Mouse (Mus musculus): ENCODE measurements at regions not wholly inside any gene's neighbourhood (a gene's known extent, or its start where the extent isn't known, plus 50 kb on each side); places are given as distances from the start of the nearest gene placed in this dataset.

GRCm38 (mm10) chr6:88964071-88964470, 62.0 kb downstream of the Tpra1 start:
- no peaks in the 10 kb centered on the region for H3K4me1 ChIP-seq (ENCODE audit: control insufficient read depth, insufficient read depth, low read length)
- DNase-seq: no peak
- TF ChIP-seq POLR2A (IDR thresholded peaks at IDR 0.05; ENCODE audit: borderline replicate concordance, extremely low read depth, low read depth, low read length) (no peak), CTCF (IDR thresholded peaks at IDR 0.05; ENCODE audit: insufficient read depth, low read length) (no peak)
- 66% methylated on average over 7 of the region's 7 CpGs for WGBS
- no peak overlapping the region for H3K4me3 ChIP-seq (replicated peaks; ENCODE audit: extremely low read depth, low read depth, low read length)

- no peak for DNase-seq
- no peak overlapping the region for H3K4me3 ChIP-seq (replicated peaks; ENCODE audit: extremely low read depth, low read depth, low read length)
- WGBS: 85% methylated on average over 6 of the region's 6 CpGs
- TF ChIP-seq CTCF (IDR thresholded peaks at IDR 0.05; ENCODE audit: insufficient read depth, low read length): no peak
- no peak for TF ChIP-seq POLR2A (IDR thresholded peaks at IDR 0.05; ENCODE audit: borderline replicate concordance, extremely low read depth, low read depth, low read length)
- H3K4me1 ChIP-seq (ENCODE audit: control insufficient read depth, insufficient read depth, low read length): no peaks in the 10 kb centered on the region
These were observed 62.9 kb downstream of the Tpra1 start for GRCm38 (mm10) chr6:88964911-88965310.

DNA sequence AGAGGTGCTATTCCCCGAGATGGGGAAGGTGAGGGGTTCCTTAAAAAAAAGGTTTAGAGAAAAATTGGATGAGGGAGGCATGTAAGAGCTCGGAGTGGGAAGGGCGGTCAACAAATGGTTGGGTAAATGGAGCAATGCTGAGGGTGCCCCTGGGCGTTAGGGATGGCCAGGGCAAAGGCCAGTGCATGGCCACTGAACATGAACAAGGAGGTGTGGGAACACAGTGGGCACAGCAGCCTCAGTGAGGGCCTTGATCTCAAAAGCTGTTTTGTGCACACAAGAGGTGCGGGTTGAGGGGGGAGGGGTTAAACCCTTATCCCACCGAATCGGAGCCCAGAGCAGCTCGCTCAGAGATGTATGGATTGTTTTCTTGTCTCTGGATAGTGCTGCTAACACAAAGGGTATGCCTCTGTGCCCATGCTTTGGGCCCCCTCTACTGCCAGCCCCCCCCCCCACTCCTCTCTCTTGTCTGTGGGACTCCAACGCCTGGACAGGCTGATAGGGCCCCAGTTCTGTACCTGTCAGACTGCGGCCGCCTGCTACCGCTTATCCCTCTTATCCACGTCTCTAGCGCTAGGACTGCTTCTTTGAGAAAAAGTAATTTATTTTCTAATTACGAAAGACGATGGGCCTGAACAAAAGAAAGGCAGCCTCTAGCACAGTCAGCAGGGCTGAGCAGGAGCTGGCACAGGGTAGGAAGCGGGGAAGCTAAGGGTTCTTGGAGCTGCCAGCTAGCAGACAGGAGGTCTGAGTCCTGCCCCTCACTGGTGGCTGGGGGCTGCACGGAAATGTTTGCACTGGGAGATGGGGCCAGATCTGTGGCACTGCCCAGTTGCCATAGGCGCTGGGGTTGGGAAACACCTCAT, 63.5 kb downstream of the Tpra1 start:
- 67% methylated on average over 19 of the region's 19 CpGs for WGBS
- H3K4me3 ChIP-seq (replicated peaks; ENCODE audit: extremely low read depth, low read depth, low read length): no peak overlapping the region
- TF ChIP-seq POLR2A (IDR thresholded peaks at IDR 0.05; ENCODE audit: borderline replicate concordance, extremely low read depth, low read depth, low read length): no peak
- no peak for TF ChIP-seq CTCF (IDR thresholded peaks at IDR 0.05; ENCODE audit: insufficient read depth, low read length)
- no peaks in the 10 kb centered on the region for H3K4me1 ChIP-seq (ENCODE audit: control insufficient read depth, insufficient read depth, low read length)
- no peak for DNase-seq

DNA sequence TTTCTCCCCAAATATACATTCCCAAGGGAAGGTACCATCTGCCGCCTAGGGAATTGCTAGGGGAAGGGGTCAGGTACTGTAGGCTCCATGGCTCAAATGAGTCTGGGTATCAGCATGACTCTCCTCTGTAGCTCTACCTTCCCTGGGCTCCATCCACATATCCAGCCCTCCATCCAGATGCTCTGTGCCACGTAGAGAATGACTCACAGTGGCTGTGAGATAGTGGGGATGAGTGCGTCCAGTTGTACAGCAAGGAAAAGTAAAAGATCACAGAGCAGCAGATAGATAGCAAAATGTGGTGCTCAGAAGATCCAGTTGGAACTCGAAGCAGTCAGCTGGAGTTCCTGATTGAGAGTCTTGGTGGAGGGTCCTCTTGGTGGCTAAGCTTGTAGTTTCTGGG, 64.5 kb downstream of the Tpra1 start:
- Histone ChIP-seq H3K4me1 (ENCODE audit: control insufficient read depth, insufficient read depth, low read length) (no peaks in the 10 kb centered on the region), H3K4me3 (replicated peaks; ENCODE audit: extremely low read depth, low read depth, low read length) (no peak overlapping the region)
- 71% methylated on average over 4 of the region's 4 CpGs for WGBS
- no peak for DNase-seq
- TF ChIP-seq CTCF (IDR thresholded peaks at IDR 0.05; ENCODE audit: insufficient read depth, low read length): no peak
- TF ChIP-seq POLR2A (IDR thresholded peaks at IDR 0.05; ENCODE audit: borderline replicate concordance, extremely low read depth, low read depth, low read length): no peak

DNA sequence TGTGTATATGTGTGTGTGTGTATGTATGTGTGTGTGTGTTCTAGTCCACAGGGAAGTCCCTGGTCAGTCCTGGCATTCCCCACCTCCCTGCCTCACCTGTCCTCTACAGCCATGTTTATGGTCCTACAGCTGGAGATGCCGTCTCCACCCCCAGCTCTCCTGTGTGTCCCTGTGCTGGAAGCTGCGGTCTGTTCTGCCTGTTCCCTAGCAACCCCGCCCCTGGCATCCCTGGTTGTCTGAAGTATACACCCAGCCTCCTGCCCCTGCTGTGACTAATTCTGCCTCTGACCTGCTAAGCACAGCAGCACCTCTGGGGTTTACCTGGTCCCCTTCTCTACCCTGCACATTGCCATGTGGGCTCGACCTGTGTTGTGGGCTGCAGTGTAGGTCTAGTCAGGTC, 66.8 kb downstream of the Tpra1 start:
- H3K4me1 ChIP-seq (ENCODE audit: control insufficient read depth, insufficient read depth, low read length): no peaks in the 10 kb centered on the region
- TF ChIP-seq POLR2A (IDR thresholded peaks at IDR 0.05; ENCODE audit: borderline replicate concordance, extremely low read depth, low read depth, low read length): no peak
- TF ChIP-seq CTCF (IDR thresholded peaks at IDR 0.05; ENCODE audit: insufficient read depth, low read length): no peak

GRCm38 (mm10) chr6:88971729-88972128, 69.7 kb downstream of the Tpra1 start:
- no peak for TF ChIP-seq CTCF (IDR thresholded peaks at IDR 0.05; ENCODE audit: insufficient read depth, low read length)
- TF ChIP-seq POLR2A (IDR thresholded peaks at IDR 0.05; ENCODE audit: borderline replicate concordance, extremely low read depth, low read depth, low read length): no peak
- 48% methylated on average over 9 of the region's 9 CpGs for WGBS
- no peaks in the 10 kb centered on the region for H3K4me1 ChIP-seq (ENCODE audit: control insufficient read depth, insufficient read depth, low read length)
- no peak for DNase-seq
- H3K4me3 ChIP-seq (replicated peaks; ENCODE audit: extremely low read depth, low read depth, low read length): no peak overlapping the region

More for the DNA sequence above, 66.8 kb downstream of the Tpra1 start:
- H3K4me3 ChIP-seq (replicated peaks; ENCODE audit: extremely low read depth, low read depth, low read length): no peak overlapping the region
- no peak for DNase-seq
- 61% methylated on average over 4 of the region's 4 CpGs for WGBS

DNA sequence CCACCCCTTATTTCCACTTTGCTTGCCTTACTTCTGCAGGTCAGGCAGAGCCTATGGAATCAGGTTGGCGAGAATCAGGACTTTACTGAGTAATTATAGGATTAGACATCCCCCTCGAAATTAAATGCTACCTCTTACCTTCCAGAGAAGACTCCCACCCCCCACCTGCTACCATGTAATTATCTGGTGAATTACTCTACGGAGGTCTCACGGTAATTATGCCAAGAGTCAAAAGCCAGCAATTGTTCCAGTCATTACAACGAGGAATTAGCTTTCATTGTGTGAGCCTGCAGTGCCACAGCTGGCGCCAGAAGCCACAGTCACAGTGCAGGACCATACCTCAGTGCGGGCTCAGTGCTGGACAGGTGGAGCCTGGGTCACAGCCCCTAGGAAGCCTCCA, 72.4 kb downstream of the Tpra1 start:
- TF ChIP-seq CTCF (IDR thresholded peaks at IDR 0.05; ENCODE audit: insufficient read depth, low read length) (no peak), POLR2A (IDR thresholded peaks at IDR 0.05; ENCODE audit: borderline replicate concordance, extremely low read depth, low read depth, low read length) (no peak)
- 69% methylated on average over 7 of the region's 7 CpGs for WGBS
- no peak overlapping the region for H3K4me3 ChIP-seq (replicated peaks; ENCODE audit: extremely low read depth, low read depth, low read length)
- H3K4me1 ChIP-seq (ENCODE audit: control insufficient read depth, insufficient read depth, low read length): no peaks in the 10 kb centered on the region
- no peak for DNase-seq

DNA sequence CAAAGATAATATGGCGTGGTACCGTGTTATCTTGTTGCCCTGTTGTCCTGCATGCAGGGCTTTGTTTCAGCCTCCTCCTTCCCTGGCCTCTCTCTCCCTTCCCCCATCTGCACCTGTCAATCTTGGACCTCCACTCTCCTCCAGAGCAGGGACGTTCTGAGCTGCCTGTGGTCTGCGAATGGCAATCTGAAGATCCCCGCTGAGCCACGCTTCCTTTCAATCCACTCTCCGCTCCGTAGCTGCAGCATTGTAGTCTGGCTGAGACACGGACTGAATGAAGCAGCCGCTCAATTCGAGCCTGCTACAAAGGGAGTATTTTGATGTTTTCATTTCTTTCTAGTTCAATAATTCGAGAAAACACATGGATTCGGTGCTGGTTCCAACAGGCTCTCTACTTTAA, 74.5 kb downstream of the Tpra1 start:
- H3K4me1 ChIP-seq (ENCODE audit: control insufficient read depth, insufficient read depth, low read length): peaks cover 3% of the 10 kb centered on the region
- 27% methylated on average over 13 of the region's 13 CpGs for whole genome bisulfite sequencing
- no peak overlapping the region for H3K4me3 ChIP-seq (replicated peaks; ENCODE audit: extremely low read depth, low read depth, low read length)
- no peak for DNase-seq
- no peak for TF ChIP-seq CTCF (IDR thresholded peaks at IDR 0.05; ENCODE audit: insufficient read depth, low read length)
- TF ChIP-seq POLR2A (IDR thresholded peaks at IDR 0.05; ENCODE audit: borderline replicate concordance, extremely low read depth, low read depth, low read length): no peak

DNA sequence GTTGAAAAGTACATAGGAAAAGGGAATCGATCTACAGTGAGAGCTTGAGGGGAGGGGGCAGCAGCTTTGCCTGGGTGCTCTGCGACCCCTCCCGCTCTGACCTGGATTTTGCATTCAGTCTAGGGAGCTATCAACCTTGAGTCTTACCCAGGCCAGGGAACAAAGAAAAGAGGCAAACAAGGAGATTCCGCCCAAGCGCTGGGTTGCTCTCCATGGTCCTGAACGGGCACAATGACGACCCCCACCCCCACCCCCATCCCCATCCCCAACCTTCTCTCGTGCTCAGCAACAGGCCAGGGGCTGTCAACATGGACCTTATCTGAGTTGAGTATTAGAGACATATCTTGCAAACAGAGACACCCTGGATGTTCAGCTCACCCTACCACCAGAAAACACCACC, 74.9 kb downstream of the Tpra1 start:
- WGBS: 7% methylated on average over 8 of the region's 8 CpGs
- peaks cover 3% of the 10 kb centered on the region for H3K4me1 ChIP-seq (ENCODE audit: control insufficient read depth, insufficient read depth, low read length)
- H3K4me3 ChIP-seq (replicated peaks; ENCODE audit: extremely low read depth, low read depth, low read length): no peak overlapping the region
- no peak for DNase-seq
- no peak for TF ChIP-seq CTCF (IDR thresholded peaks at IDR 0.05; ENCODE audit: insufficient read depth, low read length)
- TF ChIP-seq POLR2A (IDR thresholded peaks at IDR 0.05; ENCODE audit: borderline replicate concordance, extremely low read depth, low read depth, low read length): no peak

DNA sequence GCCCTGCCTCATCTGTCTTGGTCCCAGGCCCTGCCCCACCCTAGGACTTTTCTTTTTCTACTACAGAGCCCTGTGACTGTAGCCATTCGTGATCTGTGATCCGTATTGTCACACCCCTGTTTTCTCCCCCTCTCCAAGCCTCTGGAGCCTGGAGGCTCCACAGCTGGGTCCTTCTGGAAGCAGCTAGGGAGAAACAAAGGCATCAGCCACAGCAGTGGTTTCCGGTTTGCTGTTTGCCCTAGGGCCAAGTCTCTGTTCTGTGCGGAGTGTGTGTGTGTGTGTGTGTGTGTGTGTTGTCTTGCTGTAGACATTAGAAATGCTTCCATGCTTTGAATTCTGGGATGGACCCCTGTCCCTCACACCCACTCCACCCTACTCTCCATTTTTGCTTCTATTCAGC, 76.9 kb downstream of the Tpra1 start:
- TF ChIP-seq POLR2A (IDR thresholded peaks at IDR 0.05; ENCODE audit: borderline replicate concordance, extremely low read depth, low read depth, low read length): no peak
- TF ChIP-seq CTCF (IDR thresholded peaks at IDR 0.05; ENCODE audit: insufficient read depth, low read length): no peak
- DNase-seq: no peak
- peaks cover 3% of the 10 kb centered on the region for H3K4me1 ChIP-seq (ENCODE audit: control insufficient read depth, insufficient read depth, low read length)
- H3K4me3 ChIP-seq (replicated peaks; ENCODE audit: extremely low read depth, low read depth, low read length): no peak overlapping the region
- 61% methylated on average over 4 of the region's 4 CpGs for WGBS
